Mouse (Mus musculus) midbrain, embryonic 12.5 days (tissue): ENCODE data around the gene Kbtbd6. TPM values are rescaled to one million over a fixed set of nuclear protein-coding genes. Genes with fewer than 3 reads are reported as not detected.

Experiments used
- polyA plus RNA-seq: library from polyadenylated mRNA; unstranded; fragments of >200 nt; fragmentation: Nextera tagmentation; extraction: Ambion mirVana; gene quantifications from 2 replicates; pipeline ENCODE4 v1.2.1, GENCODE M21; 2016

The Kbtbd6 gene
- polyA plus RNA-seq, 1 experiment from 2014 or later: 5.0 TPM

Other genes starting within 250 kb of the Kbtbd6 start
- gene Zfp957, start 204.5 kb upstream of the Kbtbd6 start, polyA plus RNA-seq: not detected in 2 replicates
- gene Rgcc, start 150.2 kb upstream of the Kbtbd6 start, polyA plus RNA-seq: 12.7 and 17.2 TPM in 2 replicates
- gene Naa16, start 61.1 kb upstream of the Kbtbd6 start, polyA plus RNA-seq: 37.0 and 41.4 TPM in 2 replicates
- gene Mtrf1, start 54.1 kb upstream of the Kbtbd6 start, polyA plus RNA-seq: 9.7 and 11.0 TPM in 2 replicates
- 19.0 and 22.8 TPM in 2 replicates for gene Kbtbd7, start 25.3 kb upstream of the Kbtbd6 start, polyA plus RNA-seq
- 7.1 and 7.4 TPM in 2 replicates for gene Elf1, start 29.4 kb downstream of the Kbtbd6 start, polyA plus RNA-seq
- gene Wbp4, start 29.7 kb downstream of the Kbtbd6 start, polyA plus RNA-seq: 49.7 and 55.1 TPM in 2 replicates
- 129 and 131 TPM in 2 replicates for gene Sugt1, start 135.9 kb downstream of the Kbtbd6 start, polyA plus RNA-seq
- 8.4 and 20.6 TPM in 2 replicates for gene Cnmd, start 210.3 kb downstream of the Kbtbd6 start, polyA plus RNA-seq